Mouse (Mus musculus) brain, embryonic 18.5 days (tissue): ENCODE data around the gene Dmkn.
A peak's percentile ranks its signal among the peaks of the same experiment; 100 is the strongest.
"Not testable (repeated sequence)": the region's sequence is repeated elsewhere in the genome, so short reads cannot be mapped to it uniquely, and the experiment has no call there.

Source experiments
- DNase-seq: peaks from one replicate; pipeline ENCODE4 v3.0.0-alpha.2; 2012; ENCODE audit warnings: low read depth, low spot score

The Dmkn gene

DNA sequence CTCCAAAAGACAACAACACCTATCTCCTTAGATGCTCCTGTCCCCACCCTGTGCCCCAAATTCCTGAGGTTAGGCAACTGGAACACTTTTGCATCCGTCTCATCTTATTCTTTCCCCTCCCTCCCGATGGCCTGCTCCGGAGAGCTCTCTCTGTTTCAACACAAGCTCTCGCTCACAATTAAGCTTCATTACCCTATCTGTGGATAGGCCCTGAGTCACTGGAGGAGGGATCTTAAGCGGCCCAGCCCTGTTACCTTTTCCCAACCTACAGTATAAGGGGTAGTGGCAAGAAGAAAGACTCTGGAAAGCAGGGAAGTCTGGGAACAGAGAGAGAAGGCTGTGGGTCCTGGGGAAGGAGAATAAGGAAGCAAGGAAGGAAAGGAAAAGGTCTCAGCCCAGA, at the start of gene Dmkn:
Gene Dmkn, plus strand, starts transcription at position 301 of the 400 bp plus-strand sequence.
- no peak for DNase-seq

GRCm38 (mm10) chr7:30717006-30717715, 46.4 kb upstream of the Dmkn start:
- DNase-seq: peak; percentile 73

DNA sequence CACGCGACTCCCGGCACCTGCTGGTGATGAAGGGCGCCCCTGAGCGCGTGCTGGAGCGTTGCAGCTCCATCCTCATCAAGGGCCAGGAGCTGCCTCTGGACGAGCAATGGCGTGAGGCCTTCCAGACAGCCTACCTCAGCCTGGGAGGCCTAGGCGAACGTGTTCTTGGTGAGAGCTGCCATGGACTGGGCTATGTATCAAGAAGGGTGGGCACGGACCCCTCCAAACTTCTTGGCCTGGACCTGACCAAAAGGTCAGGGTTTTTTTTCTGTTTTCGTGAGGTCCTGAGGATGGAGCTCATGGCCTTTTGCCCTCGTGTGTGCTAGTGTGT, 45.9 kb upstream of the Dmkn start:
- no peak for DNase-seq

- DNase-seq: no peak
Observed at GRCm38 (mm10) chr7:30719669-30720068, 43.9 kb upstream of the Dmkn start.

- DNase-seq: no peak
Observed at GRCm38 (mm10) chr7:30721286-30721685, 42.3 kb upstream of the Dmkn start.

DNA sequence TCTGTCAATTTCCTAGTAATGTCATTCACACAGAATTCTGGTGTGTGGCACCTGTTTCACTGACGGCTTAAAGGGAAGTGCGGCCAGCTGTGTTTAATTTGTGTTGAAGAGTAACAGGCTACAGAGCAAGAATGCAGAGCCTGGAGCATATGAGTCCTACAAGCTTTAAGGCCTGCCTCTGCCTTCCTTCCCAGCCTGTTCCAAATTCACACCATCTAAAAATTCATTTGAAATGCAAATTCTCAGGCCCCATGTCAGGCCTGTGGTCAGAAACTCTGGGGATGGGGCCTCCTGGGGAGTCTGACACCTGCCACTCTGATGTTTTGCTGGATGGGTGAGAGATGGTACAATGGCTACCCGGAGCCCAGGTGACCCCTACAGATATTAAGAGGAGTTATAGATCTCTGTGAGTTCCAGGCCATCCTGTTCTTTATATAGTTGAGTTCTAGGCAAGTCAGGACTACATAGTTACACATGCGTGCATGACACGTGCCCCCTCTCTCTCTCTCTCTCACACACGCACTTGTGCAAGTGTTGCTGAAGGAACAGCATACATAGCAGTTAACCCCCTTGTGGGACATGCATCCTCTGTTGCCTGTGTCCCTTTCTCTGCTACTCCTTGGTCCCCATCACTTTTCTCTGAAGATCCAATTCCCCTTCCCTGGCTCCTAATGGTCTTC, 40.1 kb upstream of the Dmkn start:
- DNase-seq: no peak

DNA sequence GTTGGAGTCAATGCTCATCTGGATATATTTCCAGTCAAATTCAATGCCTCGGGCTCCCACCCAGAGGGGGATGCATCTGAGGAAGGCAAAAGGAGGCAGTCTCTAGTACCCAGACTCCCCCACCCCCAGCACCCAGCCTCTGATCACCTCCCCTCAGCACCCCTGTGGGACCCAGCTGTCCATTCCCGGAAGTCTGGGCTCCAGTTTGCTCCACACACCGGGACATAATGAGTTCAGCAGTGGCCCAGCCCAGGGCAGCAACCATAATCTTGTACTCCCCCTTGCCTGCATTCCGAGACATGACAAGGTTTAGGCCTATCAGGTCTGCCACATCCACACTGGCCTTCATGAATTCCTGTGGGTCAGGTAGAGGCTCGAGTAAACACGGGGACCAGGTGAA, 35.3 kb upstream of the Dmkn start:
- DNase-seq: no peak

- no peak for DNase-seq
Observed at GRCm38 (mm10) chr7:30728739-30729395, 34.7 kb upstream of the Dmkn start.

GRCm38 (mm10) chr7:30729396-30730063, 34.0 kb upstream of the Dmkn start, which contains the start of gene Tmem147:
Tmem147 (minus strand) TSS chr7:30729540.
- peak; percentile 91 for DNase-seq

DNA sequence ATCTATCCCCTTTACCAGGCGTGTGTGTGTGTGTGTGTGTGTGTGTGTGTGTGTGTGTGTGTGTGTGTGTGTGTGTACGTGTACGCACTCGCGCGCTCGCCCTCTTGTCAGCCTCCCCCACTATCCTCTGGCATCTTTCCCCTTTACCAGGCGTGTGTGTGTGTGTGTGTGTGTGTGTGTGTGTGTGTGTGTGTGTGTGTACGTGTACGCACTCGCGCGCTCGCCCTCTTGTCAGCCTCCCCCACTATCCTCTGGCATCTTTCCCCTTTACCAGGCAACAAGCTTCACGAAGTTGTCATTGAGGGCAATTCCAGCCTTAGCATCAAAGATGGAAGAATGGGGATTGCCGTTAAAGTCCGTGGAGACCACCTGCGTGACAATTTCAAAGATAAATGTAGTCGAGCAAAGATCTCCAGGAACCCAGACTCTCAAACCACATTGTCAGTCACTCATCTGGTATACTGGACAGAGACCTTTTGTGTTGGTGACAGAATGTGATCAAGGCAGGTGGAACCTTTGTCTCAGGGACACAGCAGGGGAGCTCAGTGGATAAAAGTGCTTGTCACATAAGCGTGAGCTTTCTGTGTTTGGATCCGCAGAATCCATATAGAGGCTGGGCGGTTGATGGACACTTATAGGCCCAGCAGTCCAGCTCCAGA, 33.4 kb upstream of the Dmkn start:
- not testable (repeated sequence) for DNase-seq

DNA sequence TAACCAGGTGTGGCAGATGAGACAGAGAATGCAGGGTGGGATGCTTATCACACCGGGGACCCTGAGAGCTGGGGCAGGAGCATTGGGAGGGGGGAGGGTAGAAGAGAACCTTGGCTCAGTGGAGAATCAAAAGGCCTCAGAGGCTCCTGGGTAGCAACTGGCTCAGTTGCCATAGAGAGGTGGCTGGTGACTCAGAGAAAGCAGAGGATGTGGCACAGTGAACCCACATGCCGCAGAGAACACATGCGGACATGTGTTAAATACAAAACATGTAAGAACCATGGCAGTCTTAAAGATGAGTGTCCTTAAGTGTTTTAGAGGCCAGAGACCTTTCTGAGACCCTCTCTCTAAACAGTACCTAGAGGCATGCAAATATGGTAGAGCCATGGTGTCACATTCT, 27.3 kb upstream of the Dmkn start:
- no peak for DNase-seq

GRCm38 (mm10) chr7:30742570-30742969, 21.0 kb upstream of the Dmkn start:
- not testable (repeated sequence) for DNase-seq

DNA sequence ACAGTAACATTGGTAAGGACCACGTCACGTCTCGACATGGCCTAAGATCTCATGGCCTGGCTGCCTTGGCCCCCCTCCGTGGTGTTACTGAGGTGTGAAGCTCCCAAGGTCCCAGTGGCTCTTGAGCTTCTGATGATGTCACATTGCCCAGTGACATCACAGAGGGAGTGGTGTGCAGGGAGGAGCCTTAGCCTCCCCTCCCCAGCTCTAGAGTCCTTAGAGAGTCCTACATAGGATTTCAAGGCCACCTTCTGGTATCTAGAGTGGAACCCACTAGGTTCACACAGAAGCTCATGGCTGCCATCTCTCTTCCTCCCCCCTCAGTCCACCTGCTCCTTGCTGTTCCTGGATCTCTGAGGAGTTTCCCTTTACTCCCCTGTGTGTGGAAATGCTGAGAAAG, 19.9 kb upstream of the Dmkn start, which contains the start of gene Gapdhs:
Gene Gapdhs, minus strand, starts transcription at position 65 of the 400 bp plus-strand sequence.
- not testable (repeated sequence) for DNase-seq

GRCm38 (mm10) chr7:30744022-30744598, 19.4 kb upstream of the Dmkn start:
- no peak for DNase-seq

- DNase-seq: no peak
Observed at GRCm38 (mm10) chr7:30747525-30748204, 15.9 kb upstream of the Dmkn start.

DNA sequence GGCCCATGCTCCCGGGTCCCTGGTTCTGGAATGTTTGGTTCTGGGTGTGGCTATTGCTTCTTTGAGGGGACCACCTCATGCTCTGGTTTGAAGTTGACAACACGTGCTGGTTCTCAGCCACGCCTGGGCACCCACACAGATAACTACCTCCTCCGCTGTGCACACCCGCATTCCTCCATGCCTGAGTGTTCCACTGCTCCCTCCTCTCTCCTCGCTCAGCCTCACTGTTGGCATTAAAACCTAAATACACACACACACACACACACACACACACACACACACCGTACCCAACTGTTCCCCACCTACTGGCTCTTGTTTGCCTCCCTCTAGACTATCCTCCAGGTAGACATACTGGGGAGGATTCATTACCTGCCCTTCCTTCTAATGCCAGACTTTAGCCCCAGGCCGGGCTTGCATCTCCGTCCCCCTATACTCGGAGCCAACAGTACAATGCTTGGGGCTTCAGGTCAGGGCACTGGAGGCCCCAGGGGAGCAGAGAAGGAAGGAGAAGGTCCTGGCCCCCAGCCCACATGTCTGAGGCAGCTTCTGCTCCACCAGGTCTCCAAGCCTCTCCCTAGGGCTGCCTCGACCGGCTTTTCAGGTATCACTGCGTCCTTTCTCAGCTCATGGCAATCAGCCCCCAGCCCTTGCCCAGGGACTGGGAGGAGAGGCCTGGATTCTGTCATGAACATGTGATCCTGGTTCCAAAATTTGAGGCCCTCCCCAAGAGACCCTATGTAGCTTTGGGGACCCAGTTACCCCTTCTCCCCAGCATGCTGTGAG, 13.5 kb upstream of the Dmkn start:
- DNase-seq: no peak

DNA sequence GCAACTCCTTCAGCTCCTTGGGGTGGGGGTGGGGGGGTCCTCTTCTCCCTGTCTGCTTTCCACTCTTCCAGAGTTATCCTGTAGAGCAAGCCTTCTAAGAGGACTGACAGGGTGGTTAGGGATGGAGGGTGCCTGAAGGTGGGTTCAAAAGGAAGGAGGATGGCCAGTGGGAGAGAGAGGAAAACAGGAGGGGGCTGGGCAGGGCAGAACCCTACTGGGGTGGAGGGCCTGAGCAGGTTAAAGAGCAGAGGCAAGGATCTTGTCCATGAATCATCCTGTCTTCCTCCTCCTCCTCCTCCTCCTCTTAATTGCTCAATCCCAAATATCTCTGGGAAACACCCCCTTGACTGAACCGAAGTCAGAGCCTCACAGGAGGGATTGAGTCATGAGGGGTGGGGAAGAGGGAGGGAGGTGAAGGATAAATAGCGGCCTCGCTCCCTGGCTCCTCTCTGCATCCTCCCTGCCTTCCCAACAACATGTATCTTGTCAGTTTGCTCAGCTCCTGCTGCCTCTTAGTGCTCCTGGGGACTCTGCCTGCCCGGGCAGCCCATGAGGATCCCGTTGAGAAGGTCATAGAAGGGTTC, 12.4 kb upstream of the Dmkn start, which contains the start of gene Sbsn:
Gene Sbsn, plus strand, starts transcription at position 386 of the 584 bp plus-strand sequence.
- DNase-seq: no peak

- no peak for DNase-seq
Observed at GRCm38 (mm10) chr7:30757001-30757400, 6.6 kb upstream of the Dmkn start.

DNA sequence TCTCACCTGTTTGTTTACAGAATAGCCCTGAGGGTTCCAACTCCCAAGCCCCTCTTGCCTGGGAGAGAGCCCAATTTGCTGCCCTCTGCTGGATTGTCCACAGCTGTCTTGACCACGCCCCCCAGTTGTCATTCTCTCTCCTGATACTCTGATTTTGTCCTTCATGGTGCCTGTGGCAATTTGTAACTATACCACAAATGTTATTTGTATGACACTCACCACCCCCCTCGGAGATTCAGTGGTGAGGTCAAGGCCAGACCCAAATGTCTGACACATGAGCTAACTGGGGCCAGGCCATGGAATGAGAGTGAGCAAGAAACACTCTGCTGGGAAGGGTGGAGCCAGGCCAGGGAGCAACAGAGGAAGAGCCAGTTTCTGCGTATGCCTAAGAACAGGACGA, 4.7 kb upstream of the Dmkn start:
- no peak for DNase-seq
